Mouse (Mus musculus) layer of hippocampus, postnatal 36 days (tissue): ENCODE measurements around the gene 1700001O22Rik. TPM values are rescaled to one million over a fixed set of nuclear protein-coding genes. Genes with fewer than 3 reads are reported as not detected.

Source experiments
- DNase-seq, 2 experiments: peaks; one replicate each; pipeline ENCODE4 v3.0.0; 2022
- total RNA-seq, 2 experiments: library from RNA; stranded (reverse); gene quantifications; 2 replicates each; pipeline ENCODE4 v1.2.3; 2021

1700001O22Rik gene
- total RNA-seq, 2 experiments from 2014 or later, result 4.8 to 5.6 TPM

DNA sequence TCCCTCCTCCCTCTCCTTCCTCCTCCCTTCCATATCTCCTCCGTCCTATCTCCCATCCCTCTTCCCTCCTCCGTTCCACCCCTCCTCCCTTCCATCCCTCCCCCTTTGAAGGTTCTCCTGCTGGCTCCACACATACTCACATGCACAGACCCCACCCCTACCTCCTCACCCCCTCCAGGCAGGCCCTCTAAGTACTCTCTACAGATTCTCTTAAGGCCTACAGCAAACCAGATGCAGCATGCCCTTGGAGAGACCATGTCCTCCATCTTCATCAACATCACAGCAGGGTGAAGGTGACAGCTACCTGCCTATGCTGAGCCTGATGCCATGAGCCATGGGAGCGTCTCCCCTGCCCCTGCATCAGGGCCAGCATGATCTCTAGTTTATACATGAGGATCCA lies 26.2 kb downstream of the 1700001O22Rik start:
- DNase-seq, result no peak

DNA sequence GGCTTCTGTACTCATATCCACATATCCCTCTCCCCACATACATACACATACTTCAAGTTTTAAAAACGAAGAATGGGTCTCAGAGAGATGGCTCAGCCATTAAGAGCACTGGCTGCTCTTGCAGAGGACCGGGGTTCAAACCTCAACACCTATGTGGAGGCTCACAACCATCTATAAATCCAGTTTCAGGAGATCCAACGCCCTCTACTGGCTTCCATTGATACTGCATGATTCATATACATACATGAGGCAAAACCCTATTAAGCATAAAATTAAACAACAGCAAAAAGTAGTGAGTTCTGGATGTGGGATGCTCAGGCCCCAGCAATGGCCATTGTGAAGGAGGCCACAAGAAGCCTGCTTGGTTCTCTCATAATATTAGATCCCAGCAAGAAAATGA lies 27.5 kb downstream of the 1700001O22Rik start:
- DNase-seq, result no peak

DNA sequence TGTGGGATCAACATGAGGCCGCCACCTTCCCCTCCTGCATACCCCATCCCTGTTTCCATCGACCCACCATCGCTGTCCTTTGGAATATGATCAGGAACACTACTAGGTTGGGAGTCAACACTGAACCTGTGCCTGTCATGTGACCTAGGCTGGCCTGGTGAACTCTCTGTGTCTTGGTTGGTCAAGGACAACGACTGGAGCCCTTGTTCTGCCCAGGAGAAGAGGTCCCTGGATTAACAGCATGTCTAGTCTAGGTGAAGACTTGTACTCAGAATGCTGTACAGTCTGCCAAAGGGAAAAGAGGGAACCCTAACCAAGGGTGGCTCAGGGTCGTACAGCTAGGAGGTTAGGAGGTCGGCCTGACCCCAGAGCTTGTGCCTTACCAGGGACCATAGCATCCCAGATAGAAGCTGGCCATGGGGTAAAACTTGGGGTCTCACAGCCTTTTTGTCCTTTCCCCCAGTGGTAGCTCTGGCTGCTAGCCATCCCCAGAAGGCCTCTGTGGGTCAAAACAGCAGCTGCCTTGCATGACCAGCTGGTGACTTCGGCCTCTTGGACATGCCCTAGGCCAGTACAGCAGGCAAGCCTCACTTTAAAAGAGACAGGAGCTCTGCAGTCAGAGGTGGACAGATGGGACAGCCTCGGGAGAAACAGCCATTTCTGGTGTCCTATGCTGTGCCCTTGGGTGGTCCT lies 30.0 kb downstream of the 1700001O22Rik start:
- no peak for DNase-seq

DNA sequence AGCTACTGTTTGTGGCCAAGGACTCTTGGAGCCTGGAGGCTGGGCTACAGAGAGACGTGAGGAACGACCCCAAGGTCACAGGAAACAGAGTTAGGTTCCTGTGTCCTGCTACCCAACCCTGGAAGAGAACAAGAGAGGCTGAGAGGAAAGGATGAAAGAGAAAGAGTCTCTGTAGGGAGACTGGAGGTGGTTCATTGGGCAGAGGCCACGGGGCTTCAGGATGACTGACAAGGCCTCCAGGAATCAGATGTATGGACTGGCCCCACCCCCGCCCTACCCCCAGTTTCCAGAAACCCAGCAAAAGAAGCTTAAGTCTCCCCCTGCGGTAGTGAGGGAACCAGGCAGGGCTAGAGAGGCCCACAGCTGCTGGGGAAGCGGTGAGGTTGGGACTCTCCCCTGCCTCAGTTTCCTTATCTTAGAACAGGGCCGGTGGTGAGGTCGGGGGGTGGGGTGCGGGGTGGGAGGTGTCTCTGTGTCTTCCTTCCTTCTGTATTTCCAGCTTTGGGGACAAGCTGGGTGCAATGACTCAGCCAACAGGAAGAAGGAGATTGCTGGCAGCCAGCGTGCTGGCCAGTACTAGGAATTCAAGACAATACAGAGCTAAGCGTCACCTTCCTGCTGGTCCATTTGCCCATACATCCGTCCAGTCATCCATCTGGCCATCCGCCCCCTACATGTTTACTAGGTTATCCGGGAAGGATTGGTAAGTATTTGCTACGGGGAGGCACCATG lies 30.7 kb downstream of the 1700001O22Rik start:
- DNase-seq, result no peak

DNA sequence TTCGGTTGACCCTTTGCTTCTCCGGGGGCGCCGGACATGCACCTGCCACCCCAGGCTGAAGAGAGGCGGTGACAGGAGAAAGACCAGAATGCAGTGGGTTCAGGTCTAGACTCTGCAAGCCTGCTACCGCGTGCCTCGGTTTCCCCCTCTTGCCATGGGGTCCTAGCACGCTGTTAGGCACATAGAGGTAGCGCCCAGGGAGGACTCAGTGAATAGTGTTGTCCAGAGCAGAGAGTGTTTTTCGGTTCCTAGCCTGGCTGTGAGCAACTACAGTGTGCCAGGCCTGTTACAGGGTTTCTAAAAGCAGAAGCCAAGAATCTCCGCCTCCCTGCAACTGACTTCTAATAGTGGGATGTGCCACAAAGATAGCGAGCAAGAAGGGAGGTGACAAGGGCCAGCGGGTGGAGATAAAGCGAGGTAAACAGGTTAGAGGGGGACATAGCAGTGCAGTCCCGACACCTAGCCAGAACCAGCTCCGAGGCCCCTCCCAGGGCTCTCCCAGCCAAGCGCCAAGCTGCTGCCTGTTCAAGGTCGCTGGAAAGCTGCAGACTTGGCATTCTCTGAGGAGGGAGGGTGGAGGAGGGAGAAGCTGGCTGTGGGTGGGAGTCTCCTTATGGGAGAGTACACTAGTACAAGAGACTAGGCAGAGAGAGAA lies 31.5 kb downstream of the 1700001O22Rik start:
- DNase-seq, result peak; percentile 77 to 79

DNA sequence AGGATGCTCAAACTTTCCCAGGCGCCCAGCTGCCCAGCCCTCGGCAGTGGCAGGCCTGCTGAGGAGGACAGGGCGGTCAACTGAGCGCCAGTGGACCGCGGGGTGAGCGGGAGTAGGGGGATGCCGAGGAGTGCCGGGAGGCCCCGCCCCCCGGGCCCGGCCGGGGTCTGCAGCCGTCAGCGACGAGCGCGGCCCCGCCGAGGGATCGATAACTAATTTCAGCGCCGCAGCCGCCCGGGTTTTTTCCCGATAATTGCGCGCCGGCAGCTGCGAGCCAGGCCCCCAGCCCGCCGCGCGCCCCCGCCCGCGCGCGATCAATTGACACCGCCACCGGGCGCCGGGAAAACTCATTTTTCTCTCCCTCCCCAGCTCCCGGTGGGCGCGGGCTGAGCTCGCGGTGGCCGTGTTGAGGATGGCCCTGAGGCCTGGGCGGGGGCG lies 32.1 kb downstream of the 1700001O22Rik start:
- DNase-seq, result peak in 1 of 2 experiments; percentile 38

DNA sequence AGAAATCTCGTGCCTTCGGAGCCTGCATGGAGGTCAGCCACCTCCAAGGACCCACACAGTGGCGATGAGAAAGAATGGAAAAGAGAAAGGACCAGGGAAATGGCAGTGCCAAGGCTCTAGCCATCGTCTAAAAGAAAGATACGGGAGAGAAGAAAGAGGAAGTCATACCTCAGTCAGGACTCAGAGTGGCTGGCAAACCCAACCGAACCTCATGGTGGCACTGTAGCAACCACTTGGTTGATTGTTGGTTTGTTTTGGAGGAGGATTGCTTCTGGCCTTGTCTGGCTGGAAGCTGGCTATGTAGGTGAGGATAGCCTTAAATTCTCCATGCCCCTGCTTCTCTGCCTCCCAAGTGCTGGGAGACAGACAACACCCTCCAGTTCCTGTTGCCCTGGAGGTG lies 34.3 kb downstream of the 1700001O22Rik start:
- no peak for DNase-seq

DNA sequence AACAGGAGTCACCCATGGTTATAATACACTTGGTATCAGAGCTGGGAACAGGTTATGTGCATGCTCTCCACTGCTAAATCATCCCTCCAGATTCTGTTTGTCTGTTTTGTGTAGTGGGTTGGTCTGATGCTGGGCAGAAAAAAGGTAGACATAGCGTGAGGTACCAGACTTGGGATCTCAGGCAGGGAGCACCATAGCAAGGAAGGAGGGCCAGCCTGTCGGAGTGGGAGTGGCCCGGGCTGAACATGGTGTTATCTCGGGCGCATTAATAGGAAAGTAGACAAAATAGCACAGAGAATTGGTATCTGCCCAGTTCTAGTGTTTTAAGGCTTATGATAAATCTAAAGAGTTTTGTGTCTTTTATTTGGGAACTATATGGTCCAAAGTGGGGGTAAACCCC lies 34.9 kb downstream of the 1700001O22Rik start:
- DNase-seq, result no peak

DNA sequence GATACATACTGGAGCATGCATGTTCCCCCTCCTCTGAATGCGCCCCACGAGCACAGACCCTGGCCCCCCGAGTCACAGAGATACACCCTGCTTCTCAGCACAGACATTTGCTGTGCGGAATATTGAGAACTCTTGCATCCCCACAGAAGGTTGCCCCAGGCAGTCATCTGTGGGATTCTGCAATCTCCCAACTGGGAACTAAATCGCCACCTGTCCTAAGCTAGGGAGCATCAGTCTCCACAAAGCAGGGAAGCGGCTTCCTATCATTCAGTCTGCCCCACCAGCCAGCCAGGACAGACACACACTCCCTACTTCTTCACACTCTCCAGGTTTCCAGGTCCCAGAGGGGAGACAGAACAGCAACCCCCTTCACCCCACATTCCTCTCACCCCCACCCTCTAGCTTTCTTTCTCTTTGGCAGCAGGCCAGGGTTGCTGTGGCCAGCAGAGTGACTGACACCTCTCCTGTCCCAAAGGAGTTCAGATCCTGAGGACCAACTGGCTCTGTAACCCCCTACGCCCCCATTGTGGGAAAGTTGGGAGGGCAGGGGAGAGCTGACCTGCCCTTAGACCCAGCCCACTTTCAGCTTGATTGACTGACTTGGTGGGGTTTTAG lies 35.7 kb downstream of the 1700001O22Rik start:
- DNase-seq, result peak in 1 of 2 experiments; percentile 35

DNA sequence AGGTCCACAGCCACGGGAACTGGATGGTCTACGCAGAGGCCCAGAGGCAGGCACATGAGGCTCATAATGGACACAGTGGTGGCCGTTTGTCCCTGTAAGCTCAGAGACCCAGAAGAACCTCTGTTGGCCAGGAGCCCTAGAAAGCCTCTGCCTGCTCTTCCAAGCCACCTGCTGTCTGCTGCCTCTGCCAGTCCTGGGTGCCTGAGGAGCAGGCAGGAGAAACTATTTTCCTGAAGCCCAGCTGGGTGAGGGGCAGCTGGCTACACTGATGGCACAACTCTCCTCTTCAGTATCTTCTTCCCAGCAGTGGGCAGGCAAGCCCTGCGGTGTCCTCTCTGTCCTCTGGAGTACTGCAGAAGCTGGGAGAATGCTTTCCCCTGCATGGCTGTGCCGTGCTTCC lies 37.0 kb downstream of the 1700001O22Rik start:
- DNase-seq, result no peak

DNA sequence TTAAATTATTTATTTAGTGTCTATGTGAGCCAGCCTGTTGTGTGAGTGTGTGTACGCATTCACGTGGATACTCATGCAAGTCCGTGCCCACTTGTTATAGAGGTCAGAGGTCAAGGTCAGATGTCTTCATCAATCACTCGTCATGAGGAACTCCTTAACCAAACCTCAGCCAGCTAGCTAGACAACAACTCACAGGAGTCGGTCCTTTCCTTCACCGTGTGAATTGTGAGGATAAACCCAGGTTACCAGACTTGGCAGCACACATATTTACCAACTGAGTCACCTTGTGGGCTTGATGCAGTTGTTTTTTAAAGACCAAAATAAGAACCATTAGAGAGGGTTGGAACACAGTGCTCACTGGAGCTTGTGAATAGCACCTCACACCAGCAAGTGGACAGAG lies 42.8 kb downstream of the 1700001O22Rik start:
- DNase-seq, result no peak

DNA sequence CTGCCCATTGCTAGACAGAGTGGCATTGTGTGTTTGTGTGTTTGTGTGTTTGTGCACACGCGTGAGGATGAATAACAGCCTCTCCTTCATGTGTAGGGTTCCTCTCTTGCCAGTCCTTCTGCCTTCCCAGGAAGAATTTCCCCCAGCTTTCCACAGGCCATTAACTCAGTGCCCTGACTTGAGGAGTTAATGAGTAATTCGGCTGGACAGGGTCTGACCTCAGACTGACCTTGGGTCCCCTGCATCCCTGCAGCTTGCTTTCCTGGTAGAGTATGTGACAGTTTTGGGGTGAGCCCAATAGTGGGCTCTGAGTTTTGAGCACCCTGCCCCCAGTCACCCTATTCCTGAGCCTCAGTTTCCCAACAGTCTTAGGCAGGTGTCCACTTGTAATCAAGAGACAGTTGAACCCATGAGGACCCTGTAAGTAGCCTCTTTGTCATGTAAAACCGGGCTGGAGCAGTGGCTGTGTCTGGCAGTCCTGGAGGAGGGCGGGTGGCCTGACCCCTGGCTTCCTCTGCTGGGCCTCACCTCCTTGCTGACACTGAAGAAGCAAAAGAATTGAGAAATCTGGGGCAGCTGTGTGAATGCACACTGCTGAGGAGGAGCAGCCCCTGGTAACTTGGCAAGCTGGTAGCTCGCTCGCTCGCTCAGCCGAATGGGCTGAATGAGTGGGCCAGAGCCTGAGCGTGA lies 43.5 kb downstream of the 1700001O22Rik start:
- no peak for DNase-seq

DNA sequence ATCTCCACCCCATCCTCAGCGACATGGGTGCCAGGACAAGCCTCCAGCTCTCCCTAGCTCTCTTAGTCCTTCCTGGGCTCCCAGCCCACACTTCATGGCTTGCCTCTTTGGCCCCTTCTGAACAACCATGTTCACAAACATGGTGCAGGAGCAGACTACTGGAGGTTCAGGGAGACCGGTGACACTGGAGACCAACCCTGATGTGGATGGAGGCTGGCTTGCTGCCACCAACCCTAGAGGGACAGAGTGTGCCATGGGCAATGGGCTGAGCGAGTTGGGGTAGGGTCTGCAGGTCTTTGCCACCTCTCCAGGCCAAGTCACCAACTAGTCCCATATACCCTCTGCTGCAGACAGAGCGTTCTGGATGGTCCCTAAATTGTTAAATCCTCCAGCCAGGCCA lies 44.0 kb downstream of the 1700001O22Rik start:
- DNase-seq, result no peak

DNA sequence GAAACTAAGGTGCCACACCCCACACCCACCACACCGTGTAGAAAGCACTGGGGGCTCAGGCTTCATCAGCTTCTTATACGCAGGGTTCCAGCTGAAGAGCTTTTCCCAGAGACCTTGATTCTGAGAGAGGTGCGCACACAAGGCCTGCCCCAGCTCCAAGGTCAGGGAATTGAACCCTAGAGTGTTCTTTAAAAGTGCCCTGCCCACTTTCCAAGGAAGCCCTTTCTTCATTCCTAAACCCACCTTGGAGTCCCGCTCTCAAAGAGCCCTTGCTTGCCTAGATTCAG lies 44.4 kb downstream of the 1700001O22Rik start:
- DNase-seq, result no peak

DNA sequence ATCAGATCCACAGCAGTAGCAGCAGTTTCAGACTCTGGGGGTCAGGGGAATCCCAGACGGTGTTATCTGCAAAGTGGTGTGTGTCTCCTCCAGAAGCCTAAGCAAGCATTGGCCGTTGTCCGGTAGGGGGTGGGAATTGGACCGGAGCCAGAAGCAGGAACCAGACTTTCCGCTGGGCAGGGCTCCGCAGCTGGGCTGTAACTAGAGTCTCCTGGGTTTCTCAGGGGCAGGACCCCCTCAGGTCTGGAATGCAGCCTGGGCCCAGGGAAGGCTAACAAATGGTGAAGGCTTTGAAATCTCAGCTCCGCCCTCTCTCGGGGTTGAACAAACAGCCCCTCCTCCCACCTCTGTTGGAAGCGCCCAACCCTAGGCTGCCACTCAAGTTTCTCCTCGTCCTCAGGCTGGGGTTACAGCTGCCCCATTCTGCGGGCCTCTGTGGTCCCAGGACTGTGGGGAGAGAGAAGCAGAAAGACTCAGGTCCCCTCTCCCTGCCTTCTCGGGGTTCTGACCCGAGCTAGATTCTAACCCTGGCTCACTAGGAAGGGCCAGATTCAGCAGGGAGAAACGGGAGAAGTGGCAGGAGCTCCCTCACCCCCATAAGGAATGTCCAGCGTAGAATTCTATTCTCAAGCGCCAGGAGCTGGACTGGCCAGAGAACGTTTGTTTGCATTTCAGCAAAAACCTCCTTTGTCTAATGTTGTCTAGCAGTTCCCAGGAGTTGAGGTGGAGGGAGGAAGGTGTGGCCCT lies 44.9 kb downstream of the 1700001O22Rik start:
- peak; percentile 42 to 61 for DNase-seq

DNA sequence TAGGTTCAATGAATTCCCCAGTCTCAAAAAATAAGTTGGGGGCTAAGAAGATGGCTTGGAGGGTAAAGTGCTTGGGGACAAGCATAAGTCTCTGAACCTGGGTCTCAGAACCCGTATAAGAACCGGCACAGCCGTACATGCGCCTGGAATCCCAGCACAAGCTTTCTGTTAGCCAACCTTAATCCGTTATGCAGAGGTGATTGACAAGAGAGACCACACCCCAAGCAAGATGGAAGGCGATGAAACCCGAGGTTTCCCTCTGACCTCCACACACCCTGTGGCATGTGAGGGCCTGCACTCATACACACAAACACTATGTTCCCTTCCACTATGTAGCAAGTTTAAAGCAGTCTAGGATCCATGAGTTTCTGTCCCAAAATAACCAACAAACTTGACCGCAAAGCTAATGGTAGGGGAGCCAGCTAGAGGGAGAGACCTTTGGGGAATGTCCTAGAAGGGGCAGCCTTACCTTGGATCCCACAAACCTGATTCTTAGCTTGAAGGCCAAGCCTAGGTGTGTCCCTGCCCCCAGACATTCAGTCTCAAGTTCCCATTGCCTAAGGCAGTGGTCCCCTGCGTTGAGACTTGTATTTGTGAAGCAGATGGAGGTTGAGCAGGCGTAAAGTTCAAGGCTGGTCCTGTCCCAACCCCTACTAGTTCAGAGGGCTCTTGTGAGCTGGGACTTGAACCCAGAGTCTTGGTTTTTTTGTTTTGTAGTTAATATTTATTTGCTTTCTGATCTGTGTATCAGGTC lies 46.3 kb downstream of the 1700001O22Rik start:
- no peak for DNase-seq

DNA sequence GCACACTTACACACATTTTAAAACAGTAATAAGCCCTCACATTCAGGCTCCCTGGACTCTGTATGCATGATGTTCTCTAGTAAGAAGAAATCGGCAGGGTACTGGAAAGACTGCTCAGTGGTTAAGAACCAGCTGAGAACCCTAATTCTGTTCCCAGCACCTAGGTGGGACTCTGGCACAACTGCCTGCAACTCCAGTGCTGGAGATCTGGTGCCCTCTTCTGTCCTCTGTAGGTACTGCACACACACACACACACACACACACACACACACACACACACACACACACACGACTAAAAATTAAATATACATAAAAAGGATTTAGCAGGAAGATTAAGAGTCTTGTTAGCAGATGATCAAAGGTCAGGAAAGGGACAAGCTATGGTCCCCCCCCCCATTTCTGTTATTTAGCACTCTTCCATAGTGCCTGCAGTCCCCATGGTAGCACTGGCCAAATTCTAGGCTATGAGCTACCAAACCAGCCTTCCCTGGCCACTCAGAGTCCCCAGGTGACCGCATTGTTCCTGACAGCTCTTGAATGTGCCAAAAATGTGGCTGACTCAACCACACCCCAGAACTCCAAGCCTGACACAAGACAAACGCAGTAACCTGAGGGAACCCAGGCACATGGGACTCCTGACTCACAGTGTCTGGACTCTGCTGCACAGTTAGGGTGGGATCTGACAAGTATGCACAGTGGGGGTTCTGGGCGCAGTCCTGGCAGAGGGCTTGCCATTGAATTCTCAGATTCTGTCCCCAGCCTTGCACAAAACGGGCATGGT lies 47.3 kb downstream of the 1700001O22Rik start:
- DNase-seq, result no peak

DNA sequence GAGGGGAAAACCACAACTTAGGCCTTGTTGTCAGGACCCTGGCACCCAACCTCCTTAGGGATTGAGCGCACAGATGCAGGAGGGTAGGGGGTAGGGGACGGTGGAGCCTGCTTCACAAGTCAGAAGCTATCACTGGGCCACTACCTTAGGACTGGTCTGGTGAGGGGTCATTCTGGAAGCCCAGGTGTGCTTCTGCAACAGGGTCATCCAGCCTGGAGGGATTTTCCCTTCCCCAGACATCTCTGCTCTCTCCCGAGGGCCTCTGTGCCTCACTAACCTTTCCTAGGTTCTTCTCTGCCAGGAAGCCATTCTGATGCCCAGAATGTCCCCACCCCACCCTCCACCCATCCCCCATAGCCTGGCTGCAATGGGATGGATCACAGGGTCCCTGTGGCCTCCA lies 48.6 kb downstream of the 1700001O22Rik start:
- DNase-seq, result no peak

DNA sequence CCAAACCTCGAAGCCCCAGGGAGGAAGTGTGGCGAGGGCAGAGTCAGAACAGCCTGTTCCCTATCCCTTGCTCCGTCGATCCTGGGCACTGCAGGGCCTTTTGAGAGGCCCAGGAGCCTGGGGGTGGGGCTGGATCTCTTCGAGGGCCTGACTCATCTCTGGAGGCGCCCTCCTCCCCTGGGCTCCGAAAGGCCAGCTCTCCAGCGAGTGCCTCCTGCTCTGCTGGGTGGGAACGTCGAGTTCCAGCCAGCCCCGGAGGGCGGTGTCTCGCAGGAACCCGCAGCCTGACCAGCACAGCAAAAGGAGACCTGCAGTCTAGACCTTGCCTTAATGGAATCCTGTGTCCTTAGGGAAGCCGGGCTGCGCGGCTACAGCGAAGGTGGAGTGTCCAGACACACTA lies 50.2 kb downstream of the 1700001O22Rik start:
- DNase-seq, result no peak

DNA sequence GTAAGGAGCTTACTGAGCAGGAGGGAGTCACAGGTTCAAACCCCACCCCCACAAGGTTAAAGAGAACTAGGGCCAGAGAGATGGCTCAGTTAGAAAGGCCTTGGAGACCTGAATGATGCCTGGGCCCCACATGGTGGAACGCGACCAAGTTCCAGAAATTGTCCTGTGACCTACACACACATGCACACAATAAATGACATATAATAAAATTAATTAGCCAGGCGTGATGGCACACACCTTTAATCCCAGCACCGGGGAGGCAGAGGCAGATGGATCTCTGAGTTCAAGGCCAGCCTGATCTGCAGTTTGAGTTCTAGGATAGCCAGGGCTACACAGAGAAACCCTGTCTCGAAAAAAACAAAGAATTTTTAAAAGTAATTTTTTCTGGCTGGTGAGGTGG lies 51.0 kb downstream of the 1700001O22Rik start:
- no peak for DNase-seq
